Mouse (Mus musculus) frontal cortex, adult 2 months (tissue): ENCODE results near the gene Zfp1. TPM values are rescaled to one million over a fixed set of nuclear protein-coding genes. Genes with fewer than 3 reads are reported as not detected.
A peak's percentile ranks its signal among the peaks of the same experiment; 100 is the strongest.

Experiments used
- DNase-seq, 2 experiments: peaks; one replicate each; pipeline ENCODE4 v3.0.0; 2022; ENCODE audit warnings: low spot score in 1 of 2; ENCODE audit errors: extremely low spot score in 1 of 2
- polyA plus RNA-seq: library from polyadenylated mRNA; depleted of rRNA; stranded (reverse); fragments of >200 nt; gene quantifications from 2 replicates; pipeline ENCODE4 v1.2.3, GENCODE M21; 2012

The Zfp1 gene
- polyA plus RNA-seq, 1 experiment = 30.3 TPM

DNA sequence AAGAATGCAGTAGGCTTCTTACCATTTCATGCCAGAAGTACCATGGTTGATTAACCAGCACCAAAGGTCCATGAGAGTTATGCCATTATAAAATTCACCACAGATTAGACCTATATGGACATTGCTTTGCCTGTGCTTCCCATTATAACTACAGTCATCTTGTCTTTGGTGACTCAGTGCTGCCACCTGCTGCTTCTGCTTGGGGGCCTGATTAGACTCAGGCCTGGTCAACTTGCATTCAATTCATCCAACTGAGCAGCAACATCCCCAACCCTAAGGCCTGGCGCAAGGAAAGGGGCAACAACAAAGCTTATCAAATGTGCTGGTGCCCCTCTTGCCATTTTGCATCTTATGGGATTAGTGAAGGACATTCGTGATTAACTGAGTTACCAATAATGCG, 19.3 kb downstream of the Zfp1 start:
- DNase-seq = peak; percentile 64 to 88

DNA sequence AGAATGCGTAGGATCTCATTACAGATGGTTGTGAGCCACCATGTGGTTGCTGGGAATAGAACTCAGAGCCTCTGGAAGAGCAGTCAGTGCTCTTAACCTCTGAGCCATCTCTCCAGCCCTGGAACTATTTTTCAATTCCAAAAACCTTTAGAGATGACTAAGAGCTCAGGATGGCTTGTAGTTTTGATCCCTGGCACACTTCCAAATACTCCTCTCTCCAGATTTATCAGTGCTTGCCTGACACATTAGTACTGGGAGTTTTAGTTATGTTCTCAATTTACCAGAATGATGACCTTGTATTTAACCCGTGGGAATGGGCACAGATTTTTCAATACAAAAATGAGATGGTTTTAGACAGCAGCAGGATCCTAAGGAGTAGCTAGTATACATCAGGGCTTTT, 23.6 kb downstream of the Zfp1 start:
- DNase-seq = no peak

DNA sequence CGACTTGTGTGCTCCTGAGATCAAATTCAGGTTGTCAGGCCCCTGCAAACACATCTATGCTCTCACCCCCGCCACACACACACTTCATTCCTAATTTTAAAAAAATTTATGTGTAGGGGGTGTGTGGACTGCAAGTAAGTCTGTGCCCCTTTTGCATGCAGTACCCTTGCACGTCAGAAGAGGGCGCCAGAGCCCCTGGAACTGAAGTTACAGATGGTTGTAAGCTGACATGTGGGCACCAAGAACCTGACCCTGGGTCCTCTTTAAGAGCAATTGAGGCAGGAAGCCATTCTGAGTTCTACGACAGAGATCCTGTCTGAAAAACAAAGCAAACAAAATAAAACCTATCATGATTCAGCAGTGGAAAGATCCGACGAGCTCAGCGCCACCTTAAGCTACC, 33.0 kb downstream of the Zfp1 start:
- no peak for DNase-seq

GRCm38 (mm10) chr8:111678111-111678510, 34.9 kb downstream of the Zfp1 start:
- DNase-seq = peak; percentile 21 to 86

DNA sequence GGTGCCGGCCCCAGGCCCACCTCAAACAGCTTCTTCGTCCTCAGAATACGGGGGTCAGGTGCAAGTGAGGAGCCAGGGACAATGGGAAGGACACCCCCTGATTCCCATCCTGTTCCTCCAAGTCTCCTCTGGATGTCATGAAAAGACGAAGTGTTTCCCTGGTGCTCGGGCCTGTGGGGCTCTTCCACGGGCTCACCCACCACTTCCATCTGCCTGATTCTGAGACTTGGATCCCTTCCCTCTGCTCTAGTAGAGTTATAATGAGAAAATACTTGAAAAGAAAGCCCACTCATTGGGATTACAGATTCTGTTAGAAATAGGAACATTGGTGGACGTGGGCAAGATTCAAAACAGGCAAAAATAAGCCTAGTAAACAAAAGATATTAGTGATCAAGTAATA, 35.6 kb downstream of the Zfp1 start:
- DNase-seq = peak; percentile 67 to 69

DNA sequence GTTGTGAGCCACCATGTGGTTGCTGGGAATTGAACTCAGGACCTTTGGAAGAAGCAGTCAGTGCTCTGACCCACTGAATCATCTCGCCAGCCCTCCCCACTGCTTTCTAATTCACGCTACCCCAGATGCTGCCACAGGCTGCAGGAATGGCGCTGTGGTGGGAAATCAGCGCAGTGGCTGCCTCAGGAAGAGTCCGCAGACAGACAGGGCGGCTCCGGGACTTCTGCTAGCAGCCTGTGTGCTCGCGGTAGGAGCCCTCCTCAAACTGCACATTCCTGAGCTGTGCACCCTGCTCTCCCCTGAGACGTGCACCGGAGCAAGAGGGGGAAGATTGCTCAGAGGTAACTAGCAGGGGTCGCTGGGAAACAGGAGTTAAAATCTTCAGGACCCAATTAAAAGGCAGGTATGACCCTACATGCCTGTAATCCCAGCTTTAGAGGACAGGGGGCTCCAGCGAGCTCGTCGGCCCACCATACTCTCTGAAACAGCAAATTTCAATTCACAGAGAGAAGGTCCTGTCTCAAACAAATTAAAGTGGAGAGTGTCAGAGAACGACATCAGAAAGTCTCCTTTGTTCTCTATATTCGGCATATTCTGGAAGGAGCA, 37.3 kb downstream of the Zfp1 start:
- DNase-seq = no peak

DNA sequence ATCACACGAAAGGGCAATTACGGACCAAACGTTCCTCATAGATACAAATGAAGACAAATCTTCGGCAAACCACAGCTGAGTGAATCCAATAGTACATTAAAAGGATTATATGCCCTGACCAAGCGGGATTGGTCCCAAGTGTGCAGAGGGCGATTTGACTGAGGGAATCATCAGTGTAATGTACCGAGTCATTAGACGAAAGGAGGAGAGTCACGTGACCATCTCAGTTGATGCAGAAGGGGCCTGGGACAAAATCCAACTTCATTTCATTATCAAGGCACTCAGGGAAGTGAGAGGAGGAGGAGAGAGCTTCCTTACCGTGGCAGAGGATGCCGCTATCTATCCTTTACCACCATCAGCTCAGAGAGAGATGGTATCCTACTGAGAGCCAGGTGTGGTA, 38.0 kb downstream of the Zfp1 start:
- no peak for DNase-seq

DNA sequence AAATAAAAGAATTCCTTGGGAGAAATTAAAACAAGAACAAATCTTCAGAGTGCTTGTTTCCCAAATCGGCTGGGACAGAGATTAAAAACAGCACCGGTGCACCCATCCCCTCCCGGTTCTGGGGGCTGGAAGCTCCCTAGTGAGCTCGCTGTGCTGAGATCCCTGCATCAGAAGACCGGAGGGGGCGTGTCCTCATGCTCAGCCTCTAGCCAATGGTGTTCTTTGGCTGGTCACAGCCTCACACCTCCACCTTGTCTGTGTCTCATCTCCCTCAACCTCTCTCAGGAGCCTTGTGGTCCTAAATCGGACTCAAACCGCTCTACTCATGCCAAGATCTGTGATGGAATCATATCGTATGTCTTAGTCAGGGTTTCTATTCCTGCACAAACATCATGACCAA, 39.3 kb downstream of the Zfp1 start:
- DNase-seq = no peak

DNA sequence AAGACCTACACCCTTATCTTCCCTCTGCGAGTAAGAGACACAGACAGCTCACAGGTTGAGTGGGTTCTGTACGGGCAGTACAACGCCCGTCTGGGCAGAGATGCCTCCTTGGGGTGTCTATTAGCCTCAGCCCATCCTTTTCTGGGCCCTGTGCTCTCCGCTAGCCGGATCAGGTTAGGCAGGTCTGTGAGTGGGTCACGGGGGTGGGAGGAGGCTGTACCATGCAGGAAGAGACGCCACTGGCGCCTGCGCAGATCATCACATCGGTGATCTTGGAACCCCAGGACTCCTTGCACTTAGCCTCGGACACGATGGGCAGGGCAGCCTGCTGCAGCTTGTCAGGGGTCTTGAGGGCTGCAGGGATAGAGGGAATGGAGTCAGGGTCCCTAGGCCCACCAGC, 43.7 kb downstream of the Zfp1 start:
- no peak for DNase-seq

GRCm38 (mm10) chr8:111690960-111691445, 47.8 kb downstream of the Zfp1 start, which contains the start of gene Ctrb1:
TSS of gene Ctrb1 (minus strand) at chr8:111691010.
- no peak for DNase-seq

DNA sequence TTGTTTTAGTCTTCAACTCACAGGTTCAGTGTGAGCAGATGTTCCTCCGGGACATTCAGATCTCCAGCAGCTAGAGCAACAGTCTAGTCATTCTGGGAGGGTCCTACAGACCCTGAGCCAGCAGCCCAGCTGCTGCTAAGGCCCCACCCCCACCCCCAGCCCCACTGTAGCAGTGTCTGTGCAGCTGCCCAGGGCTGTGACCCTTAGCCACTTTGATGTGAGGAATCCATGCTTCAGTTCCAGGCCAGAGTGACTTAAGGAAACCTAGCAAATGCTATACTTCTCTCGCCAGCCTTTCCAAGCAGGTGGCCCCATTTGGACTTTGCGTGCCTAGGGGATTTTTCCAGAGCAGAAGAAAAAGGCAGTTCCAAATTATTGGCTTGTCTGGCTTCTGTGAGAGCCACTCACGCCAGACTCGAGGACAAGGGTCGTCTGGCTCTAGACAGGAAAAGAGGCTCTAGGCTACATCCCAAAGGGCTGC, 50.1 kb downstream of the Zfp1 start:
- no peak for DNase-seq

GRCm38 (mm10) chr8:111695441-111695840, 52.2 kb downstream of the Zfp1 start:
- no peak for DNase-seq

GRCm38 (mm10) chr8:111697655-111698054, 54.5 kb downstream of the Zfp1 start:
- no peak for DNase-seq

GRCm38 (mm10) chr8:111699035-111699434, 55.8 kb downstream of the Zfp1 start:
- no peak for DNase-seq

- DNase-seq = no peak
These were observed 57.0 kb downstream of the Zfp1 start for GRCm38 (mm10) chr8:111700201-111700600.

DNA sequence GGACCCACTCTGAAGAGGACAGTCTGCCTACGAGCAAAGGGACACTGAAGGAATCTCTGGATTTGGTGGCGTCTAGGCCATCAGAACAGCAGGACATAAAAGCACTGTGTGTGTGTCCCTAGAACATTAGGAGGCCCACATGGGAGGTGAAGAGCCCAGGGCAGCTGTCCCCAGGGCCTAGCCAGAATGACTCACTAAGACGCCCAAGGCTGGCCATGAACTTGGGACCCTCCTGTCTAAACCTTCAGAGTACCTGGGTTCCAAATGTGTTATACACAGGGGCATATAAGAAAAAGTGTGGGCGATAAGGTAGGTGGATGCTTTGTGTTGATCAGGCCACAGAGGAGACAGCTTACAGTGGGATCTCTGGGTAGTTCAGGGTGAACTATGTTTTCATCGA, 57.5 kb downstream of the Zfp1 start:
- no peak for DNase-seq

- no peak for DNase-seq
These were observed 58.2 kb downstream of the Zfp1 start for GRCm38 (mm10) chr8:111701380-111701779.

DNA sequence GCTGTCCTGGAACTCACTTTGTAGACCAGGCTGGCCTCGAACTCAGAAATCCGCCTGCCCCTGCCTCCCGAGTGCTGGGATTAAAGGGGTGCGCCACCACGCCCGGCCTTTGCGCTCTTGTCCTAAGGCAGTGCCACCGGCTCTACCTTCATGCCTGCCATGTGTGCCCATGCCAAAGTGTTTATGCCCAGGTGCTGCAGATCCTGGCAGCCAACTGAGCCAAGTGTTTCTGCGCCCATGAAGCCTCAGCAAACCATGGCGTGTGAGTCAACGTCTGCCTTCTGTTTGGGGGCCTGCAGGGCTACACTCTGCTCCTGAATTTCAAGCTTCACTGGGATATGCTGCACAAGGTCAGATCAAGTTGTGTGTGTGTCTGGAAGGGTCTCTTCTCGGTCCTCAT, 61.4 kb downstream of the Zfp1 start:
- no peak for DNase-seq

DNA sequence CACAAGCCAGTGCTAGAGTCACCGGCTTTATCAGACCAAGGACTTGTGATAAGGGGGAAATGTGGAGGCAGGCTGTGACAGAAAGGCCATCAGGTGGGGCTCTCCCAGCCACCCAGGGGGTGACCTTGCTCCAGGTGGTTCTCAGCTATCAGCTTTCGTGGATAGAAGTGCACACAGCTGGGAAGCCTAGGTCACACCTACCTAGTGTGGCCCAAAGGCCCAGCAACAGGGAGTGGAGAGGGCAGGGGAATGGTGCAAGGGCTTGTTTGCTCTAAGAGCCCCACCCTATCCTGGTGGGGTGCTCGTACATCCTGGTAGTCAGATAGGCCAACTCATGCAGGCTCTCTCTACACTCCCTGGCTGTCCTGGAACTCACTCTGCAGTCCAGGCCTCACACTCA, 62.0 kb downstream of the Zfp1 start:
- no peak for DNase-seq

- no peak for DNase-seq
These were observed 62.5 kb downstream of the Zfp1 start for GRCm38 (mm10) chr8:111705699-111706098.

DNA sequence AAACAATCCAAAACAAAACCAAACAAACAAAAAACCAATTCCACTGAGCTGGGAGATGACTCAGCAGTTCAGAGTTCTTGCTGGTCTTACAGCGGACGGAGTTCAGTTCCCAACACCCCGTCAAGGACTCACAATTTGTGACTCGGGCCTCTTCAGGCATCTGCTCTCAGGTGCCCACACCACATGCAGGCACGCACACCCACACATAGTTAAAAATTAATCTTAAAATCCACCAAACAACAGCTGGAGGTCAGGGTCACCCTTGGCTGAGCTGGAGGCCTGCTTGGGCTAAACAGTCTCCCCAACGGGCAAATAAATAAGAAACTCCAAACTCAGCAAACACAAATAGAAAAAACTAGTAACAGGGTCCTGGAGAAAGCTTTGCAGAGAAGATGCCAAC, 65.1 kb downstream of the Zfp1 start:
- no peak for DNase-seq

GRCm38 (mm10) chr8:111709223-111709622, 66.0 kb downstream of the Zfp1 start:
- no peak for DNase-seq
